Mouse (Mus musculus): ENCODE results near the gene Neu3.

Gene Neu3

DNA sequence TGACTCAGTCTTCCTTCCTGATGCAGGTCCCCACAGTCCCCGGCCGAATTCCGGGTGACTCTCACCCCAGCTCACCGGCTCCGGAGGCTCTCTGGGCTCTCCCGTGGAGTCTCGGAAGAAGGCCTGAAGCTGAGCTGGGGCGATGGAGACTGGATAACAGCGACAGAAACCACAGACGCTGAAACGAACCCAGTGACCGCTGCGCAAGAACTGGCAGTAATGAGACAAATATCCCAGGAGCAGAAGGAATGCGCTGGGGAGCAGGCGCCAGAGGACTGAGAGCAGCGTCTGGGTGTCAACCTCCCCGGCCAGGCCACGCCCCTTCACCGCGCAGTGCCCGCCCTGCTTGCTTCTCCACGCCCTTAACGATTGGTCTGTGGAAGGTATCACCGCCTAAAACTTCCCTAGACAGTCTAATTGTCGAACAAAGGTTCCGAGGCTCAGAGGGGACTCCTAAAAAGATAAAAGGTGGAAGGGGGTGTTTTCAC, at the start of gene Neu3:
Gene Neu3, minus strand, starts transcription at position 335 of the 488 bp plus-strand sequence.
- DNase-seq (ENCODE audit: low read depth): peak; percentile 92

- DNase-seq (ENCODE audit: low read depth): peak; percentile 91
These were observed 48.1 kb upstream of the Neu3 start for GRCm38 (mm10) chr7:99876345-99876744.

DNA sequence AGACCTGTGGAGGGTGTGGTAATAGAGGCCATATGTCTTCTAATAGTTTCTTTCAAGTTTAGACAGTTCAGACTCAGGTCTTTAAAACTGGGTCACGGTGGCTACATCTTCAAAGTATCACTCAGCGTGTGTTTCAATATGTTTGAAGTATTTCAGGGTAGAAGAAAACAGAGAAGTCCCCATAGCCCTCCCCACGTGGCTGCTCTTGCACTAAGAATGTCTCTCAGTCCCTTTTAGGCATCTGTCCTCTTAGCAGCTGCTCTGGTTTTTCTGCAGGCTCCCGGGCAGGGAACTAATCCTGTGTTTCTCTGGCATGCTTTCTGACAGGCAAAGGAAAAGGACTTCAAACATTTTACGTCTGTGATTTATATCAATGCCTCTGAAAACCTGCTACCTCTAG, 47.7 kb upstream of the Neu3 start:
- no peak for DNase-seq (ENCODE audit: low read depth)

DNA sequence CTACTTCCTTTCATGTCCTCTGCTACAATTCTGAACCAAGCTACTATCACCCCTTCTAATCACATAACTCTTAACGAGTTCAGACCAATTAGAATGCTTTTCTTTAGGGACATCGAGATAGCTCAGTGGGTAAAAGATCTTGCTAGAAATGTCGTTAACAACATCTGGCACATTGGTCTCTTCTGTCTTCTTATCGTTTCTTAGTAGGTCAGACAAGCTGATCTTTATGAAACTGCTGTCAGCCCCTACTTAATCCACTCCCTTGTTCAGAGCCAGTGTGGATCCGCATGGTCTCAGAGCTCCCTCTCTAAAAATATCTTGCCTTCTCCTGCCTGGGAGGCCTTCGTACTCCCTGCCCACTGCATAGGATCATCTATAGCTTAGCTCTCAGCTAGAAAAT, 45.7 kb upstream of the Neu3 start:
- DNase-seq (ENCODE audit: low read depth): no peak

- DNase-seq (ENCODE audit: low read depth): no peak
These were observed 41.1 kb upstream of the Neu3 start for GRCm38 (mm10) chr7:99869296-99869695.

DNA sequence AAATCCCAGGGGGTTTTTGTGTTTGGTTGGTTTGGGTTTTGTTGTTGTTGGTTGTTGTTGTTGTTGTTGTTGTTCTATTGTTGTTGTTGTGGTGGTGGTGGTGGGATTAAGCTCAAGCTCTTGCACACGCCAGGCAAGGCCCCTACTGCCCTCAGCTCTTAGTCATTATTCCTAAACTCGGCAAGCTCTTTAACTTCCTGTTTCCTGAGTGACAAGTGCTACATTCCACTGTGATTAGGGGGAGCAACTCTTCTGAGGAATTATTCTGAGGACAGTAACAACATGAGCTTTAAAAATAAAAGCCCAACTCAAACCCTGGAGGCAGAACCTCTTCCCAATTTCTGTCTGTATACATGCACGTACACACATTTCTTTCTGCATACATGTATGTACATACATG, 37.0 kb upstream of the Neu3 start:
- no peak for DNase-seq (ENCODE audit: low read depth)

DNA sequence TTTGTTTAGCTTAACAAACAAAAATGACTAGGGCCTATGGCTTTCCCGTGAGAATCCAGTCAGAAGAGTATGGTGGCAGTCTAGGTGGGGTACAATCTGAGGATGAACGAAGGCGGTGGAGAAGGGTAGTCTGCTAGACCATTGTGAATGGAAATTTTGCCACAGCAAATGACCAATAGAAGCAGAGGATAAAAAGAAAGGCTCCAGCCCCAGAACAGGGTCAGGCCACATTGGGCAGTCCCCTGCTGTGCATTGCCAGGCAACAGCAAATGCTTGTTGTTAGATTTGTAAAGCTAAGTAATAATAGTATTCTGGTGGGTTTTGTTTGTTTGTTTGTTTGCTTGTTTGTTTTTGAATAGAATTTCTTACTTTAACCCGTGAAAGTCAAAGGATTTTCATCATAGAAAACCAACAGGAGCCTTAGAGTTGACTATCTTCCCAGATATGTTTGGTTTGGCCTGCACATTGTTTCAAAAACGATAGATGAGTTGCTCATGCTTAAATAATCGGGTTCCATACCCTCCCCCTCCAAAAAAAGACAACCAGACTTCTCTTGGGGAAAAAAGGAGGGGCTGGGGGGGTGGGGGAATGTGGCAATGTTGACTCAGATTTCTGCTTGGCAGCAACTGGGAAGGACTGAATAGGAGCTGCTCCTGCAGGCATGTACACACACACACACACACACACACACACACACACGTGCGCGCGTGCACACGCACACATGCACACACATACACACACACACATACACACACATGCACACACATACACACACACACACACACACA, 36.2 kb upstream of the Neu3 start:
- DNase-seq (ENCODE audit: low read depth): no peak

DNA sequence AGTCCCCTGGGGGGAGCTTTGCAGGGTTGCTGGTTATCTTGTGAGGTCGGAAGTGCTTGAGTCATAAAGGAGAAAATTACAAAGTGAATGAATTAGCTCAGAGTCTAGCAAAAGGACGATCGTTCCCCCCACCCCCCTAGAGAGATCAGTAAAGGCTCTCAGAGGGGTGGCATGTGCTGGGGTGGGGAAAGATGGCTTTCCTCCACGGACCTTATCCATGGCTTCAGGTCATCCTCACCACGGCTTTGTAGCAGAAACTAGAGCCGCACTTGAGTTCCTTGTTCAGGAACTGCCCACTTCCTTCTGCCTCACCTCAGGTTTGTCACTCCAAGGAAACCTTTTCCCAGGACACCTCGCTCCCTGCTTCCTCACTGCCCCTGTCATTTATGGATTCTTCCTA, 35.1 kb upstream of the Neu3 start, which contains the start of gene Spcs2:
Gene Spcs2, minus strand, starts transcription at position 101 of the 400 bp plus-strand sequence.
- no peak for DNase-seq (ENCODE audit: low read depth)

- peak; percentile 97 for DNase-seq (ENCODE audit: low read depth)
These were observed 30.8 kb upstream of the Neu3 start, which contains the start of gene Xrra1 for GRCm38 (mm10) chr7:99858813-99859585. Gene Xrra1, plus strand, starts transcription at chr7:99859116.

DNA sequence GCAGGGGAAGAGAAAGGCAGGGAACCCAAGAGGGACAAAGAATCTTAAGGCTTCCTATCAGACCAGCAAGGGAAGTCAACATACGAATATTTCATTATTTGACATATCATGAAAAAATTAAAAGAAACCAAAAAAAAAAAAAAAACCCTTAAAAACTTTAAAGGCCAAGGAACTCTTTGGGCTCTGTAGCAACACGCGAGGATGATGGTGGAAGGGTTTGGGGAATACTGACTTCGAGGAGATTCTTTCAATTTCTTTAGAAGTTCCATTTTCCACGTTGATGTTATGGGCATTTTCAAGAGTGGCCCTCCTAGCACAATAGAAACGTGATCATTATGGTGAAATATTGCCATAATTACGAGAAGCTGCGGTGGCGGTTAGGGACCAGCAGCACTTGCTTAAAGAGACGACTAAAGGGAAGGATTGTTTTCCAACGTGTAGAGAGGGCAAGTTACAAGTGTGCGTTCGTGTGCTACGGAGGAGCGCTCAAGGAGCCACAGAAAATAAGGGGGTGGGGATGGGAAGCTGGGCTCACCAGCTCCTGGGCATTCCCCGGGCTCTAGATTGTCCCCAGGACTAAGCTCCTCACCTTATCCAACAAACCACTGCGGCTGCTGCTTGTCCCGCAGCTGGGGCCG, 30.1 kb upstream of the Neu3 start:
- no peak for DNase-seq (ENCODE audit: low read depth)

- peak; percentile 73 for DNase-seq (ENCODE audit: low read depth)
These were observed 28.1 kb upstream of the Neu3 start for GRCm38 (mm10) chr7:99856266-99856861.

GRCm38 (mm10) chr7:99854311-99854710, 26.1 kb upstream of the Neu3 start:
- DNase-seq (ENCODE audit: low read depth): no peak

DNA sequence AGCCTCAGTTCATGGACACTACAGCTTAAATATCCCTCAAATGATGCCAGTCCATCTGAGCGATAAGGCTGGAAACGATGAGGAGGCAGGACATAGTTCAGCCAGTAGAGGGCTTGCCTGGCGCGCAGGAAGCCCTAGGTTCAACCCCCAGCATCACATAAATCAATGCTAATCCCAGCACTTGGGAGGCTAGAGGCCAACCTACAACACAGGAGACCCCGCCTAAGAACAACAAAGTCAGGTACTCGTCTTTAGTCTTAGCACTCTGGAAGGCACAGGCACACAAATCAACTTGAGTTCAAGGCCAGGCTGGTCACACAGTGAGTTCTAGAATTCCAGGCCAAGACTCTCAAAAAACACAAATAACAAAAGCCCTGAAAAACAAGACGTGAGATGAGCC, 25.1 kb upstream of the Neu3 start:
- no peak for DNase-seq (ENCODE audit: low read depth)

DNA sequence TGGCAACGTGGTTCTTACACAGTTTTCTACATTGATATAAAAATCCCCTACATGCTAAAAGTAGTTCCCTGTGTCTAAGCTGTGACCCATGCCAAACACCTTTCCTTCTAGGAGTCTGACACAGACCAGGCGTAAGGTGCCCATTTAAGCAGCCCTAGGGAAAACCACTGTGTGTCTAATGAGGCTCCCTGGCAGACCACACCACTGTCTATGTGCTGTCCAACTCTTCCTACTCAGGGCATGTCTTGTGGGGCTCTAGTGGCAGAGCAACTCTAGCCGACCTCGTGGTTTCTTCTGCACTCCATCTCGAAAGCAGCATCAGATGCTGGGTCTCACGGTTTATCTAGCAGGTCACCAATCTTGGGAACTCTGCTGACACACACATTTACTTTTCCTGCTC, 23.4 kb upstream of the Neu3 start:
- DNase-seq (ENCODE audit: low read depth): no peak

DNA sequence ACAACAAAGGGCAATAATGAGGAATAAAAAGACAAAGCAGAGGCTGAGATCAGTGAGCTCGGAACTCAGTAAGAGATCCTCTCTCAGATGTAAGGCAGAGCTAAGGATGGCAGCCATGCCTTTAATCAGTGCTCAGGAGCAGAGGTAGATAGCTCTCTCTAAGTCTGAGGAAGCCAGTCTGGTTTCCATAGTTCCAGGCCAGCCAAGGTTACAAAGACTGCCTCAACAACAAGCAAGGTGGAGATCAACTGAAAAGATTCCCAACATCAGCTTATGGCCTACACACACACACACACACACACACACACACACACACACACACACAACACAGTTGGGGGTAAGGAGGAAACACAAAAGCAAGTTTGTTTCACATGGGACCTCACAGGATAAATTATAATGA, 22.9 kb upstream of the Neu3 start:
- no peak for DNase-seq (ENCODE audit: low read depth)

GRCm38 (mm10) chr7:99850534-99850933, 22.3 kb upstream of the Neu3 start:
- no peak for DNase-seq (ENCODE audit: low read depth)

DNA sequence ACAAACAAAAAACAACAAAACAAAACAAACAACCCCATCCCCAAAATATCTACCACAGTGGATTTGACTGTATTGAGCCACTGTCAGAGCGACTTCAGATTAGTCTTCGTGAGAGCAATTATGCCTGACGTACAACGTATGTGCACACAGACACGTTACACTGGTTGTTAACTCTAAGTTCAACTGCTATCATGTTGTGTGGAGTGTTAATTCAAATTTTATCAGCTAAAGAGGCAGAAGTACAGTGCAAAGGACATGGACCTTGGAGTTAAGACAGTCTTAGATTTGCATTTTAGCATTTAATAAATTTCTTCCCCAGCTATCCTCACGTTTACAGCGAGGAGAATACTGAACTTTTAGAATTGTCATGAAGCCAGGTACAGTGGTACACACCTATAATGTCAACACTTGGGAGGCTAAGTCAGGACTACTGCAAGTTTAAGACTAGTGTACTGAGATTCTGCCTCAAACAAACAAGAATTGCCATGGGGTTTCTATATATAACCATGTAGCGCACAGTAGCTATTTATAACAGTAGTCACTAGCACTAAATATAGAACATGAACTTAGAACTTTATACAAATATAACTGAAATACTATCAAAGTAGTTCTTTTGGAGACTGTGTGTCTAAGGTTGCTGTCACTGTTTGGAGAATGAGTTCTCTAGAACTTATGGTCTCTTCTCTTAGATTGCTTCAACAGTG, 17.5 kb upstream of the Neu3 start:
- DNase-seq (ENCODE audit: low read depth): no peak

DNA sequence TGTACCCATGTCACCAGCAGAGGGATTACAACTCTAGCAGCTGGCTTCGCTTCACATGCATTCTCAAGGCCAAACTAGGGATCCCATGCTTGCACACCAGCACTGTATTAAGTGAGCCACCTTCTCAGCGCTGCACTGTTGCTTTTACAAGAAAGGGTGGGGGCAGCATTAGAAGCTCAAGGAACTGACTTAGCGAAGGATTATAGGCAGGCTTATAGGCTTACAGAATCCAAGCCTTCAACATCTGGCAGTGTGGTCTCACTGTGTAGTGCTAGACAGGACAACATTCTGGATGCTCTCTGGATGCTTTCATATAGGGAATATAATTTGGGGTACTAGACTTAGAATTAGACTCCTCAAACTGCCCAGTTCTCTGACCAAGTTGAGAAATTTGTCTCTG, 10.0 kb upstream of the Neu3 start:
- no peak for DNase-seq (ENCODE audit: low read depth)

DNA sequence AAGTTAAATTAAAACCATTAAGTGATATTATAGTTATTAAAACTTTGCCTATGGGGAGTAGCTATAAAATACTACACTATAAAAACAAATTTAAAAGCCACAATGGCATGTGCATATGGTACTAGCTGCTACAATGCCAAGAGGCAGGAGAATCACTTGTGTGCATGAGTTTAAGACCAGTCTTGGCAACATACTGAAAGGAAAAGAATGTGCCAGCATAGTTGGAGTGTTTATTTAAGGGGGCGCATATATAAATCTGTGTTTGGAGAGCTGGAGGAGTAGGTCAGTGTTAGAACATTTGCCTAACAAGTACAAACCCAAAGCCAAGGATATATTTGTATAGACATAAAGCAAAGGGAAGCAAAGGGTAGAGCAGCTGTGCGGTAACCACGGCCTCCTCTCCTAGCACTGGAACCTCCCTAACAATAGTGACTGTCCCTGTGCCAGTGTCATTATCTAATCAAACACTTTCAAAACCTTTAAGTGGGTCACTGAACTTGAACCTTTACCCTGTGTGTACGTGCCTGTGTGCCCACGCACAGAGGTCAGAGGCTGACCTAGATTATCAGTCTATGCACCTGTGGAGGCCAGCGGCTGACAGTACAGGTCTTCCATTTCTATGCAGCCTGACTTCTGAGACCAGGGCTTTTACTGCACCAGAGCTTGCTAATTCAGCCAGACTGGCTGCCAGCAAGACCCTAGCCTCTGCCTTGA, 9.3 kb upstream of the Neu3 start:
- DNase-seq (ENCODE audit: low read depth): no peak

- no peak for DNase-seq (ENCODE audit: low read depth)
These were observed 8.6 kb upstream of the Neu3 start for GRCm38 (mm10) chr7:99836781-99837180.

- DNase-seq (ENCODE audit: low read depth): no peak
These were observed 6.2 kb upstream of the Neu3 start for GRCm38 (mm10) chr7:99834314-99834853.

All from naive thymus-derived CD4-positive, alpha-beta T cell, adult 2 months (primary cell).